Mouse (Mus musculus) intestine, postnatal 0 days (tissue): ENCODE measurements around the gene Ran. TPM values are rescaled to one million over a fixed set of nuclear protein-coding genes. Genes with fewer than 3 reads are reported as not detected.
A peak's percentile ranks its signal among the peaks of the same experiment; 100 is the strongest.
"Not testable (repeated sequence)": the region's sequence is repeated elsewhere in the genome, so short reads cannot be mapped to it uniquely, and the experiment has no call there.

Source experiments
- ATAC-seq: fragments of 200-750 bp; cut with Nextera tagmentation; 2 replicates; pipeline ENCODE4 v1.8.0; 2017; ENCODE audit warnings: mild to moderate bottlenecking, moderate TSS enrichment, moderate library complexity
- H3K27ac ChIP-seq: fragments of 300-500 bp; sonication (generic); 2 replicates; pipeline ENCODE4 v1.5.1; 2014; ENCODE audit warnings: mild to moderate bottlenecking, low read depth, low read length, moderate library complexity
- H3K27me3 ChIP-seq: fragments of 300-500 bp; sonication (generic); replicated peaks from 2 replicates; pipeline ENCODE4 v1.6.1; 2014; ENCODE audit warnings: low read length, mixed read lengths; ENCODE audit not compliant: control insufficient read depth, insufficient read depth
- H3K36me3 ChIP-seq: fragments of 300-500 bp; sonication (generic); 2 replicates; pipeline ENCODE4 v1.6.1; 2014; ENCODE audit warnings: mild to moderate bottlenecking, moderate library complexity; ENCODE audit not compliant: control insufficient read depth, insufficient read depth
- H3K4me1 ChIP-seq: fragments of 300-500 bp; sonication (generic); replicated peaks from 2 replicates; pipeline ENCODE4 v1.6.1; 2014; ENCODE audit warnings: antibody characterized with exemption, low read length, mixed read lengths; ENCODE audit not compliant: control insufficient read depth, insufficient read depth
- H3K4me2 ChIP-seq: fragments of 300-500 bp; sonication (generic); replicated peaks from 2 replicates; pipeline ENCODE4 v1.6.1; 2014; ENCODE audit warnings: low read depth, mild to moderate bottlenecking, moderate library complexity
- H3K4me3 ChIP-seq: fragments of 300-500 bp; sonication (generic); 2 replicates; pipeline ENCODE4 v1.5.1; 2014; ENCODE audit warnings: low read depth, low read length
- H3K9ac ChIP-seq: fragments of 300-500 bp; sonication (generic); 2 replicates; pipeline ENCODE4 v1.6.1; 2014; ENCODE audit warnings: mild to moderate bottlenecking, low read depth, low read length
- H3K9me3 ChIP-seq: fragments of 300-500 bp; sonication (generic); 2 replicates; pipeline ENCODE4 v1.6.1; 2016; ENCODE audit warnings: mixed run types; ENCODE audit not compliant: control insufficient read depth
- CTCF ChIP-seq: sonication (generic); IDR thresholded peaks from 2 replicates; pipeline ENCODE4 v1.5.1; 2016; ENCODE audit warnings: low read depth, mild to moderate bottlenecking, control low read depth, antibody characterized with exemption, moderate library complexity
- WGBS: fragments of 180-500 bp; shearing (Covaris S2); extraction: QIAGEN DNeasy Blood & Tissue Kit; methylation state at CpG from one replicate; pipeline ENCODE4 v1.1.7; 2014; 5-methylcytosine and 5-hydroxymethylcytosine counted together
- polyA plus RNA-seq: library from polyadenylated mRNA; unstranded; fragments of >200 nt; fragmentation: Nextera tagmentation; extraction: Ambion mirVana; gene quantifications from 2 replicates; pipeline ENCODE4 v1.2.1, GENCODE M21; 2015

The Ran gene
- polyA plus RNA-seq, result 191 and 196 TPM in 2 replicates

GRCm38 (mm10) chr5:129019497-129020299 lies at the start of gene Ran:
Gene Ran, plus strand, starts transcription at chr5:129020069.
- peak; percentile 98 for ATAC-seq
- under 1% methylated on average over 79 of the region's 102 CpGs for WGBS
- no peak for TF ChIP-seq CTCF
- Histone ChIP-seq H3K4me2 (peak within 1 kb of the TSS; percentile 87), H3K36me3 (peaks cover 5% of the 10 kb centered on the region; the same call in 1 of the 2 replicates), H3K9me3 (no peaks in the 10 kb centered on the region), H3K4me3 (peak within 1 kb of the TSS; percentile 78), H3K9ac (peak within 1 kb of the TSS; percentile 74), H3K27me3 (no peaks in the 10 kb centered on the region), H3K27ac (peak within 1 kb of the TSS; percentile 93), H3K4me1 (peaks cover 2% of the 10 kb centered on the region; the same call in 1 of the 2 replicates)

DNA sequence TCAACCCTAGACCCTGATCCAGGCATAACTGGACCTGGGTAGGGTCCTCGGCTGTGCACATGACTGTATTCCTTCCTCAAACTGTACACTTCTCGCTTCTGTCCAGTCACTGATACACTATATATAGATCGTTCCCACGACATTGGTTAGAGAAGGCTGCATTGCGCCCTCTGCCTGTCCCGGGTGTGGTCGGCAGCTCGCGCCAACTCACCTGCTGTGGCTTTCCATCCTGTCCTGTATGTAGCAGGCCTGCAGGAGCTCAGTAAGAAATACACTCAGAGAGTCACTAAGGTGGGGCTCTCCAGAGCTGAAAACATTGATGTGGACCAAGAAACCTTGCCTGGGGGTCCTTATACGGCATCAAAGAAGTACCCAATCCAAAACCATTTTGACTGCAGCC lies 49.0 kb upstream of the Ran start:
- no peak for TF ChIP-seq CTCF
- no peak overlapping the region for H3K27ac ChIP-seq
- no peaks in the 10 kb centered on the region for H3K9me3 ChIP-seq
- no peak for ATAC-seq
- H3K27me3 ChIP-seq, result no peaks in the 10 kb centered on the region
- no peaks in the 10 kb centered on the region for H3K36me3 ChIP-seq
- H3K4me1 ChIP-seq, result no peaks in the 10 kb centered on the region
- no peak overlapping the region for H3K4me3 ChIP-seq
- no peak overlapping the region for H3K9ac ChIP-seq
- 69% methylated on average over 10 of the region's 10 CpGs for WGBS
- no peak overlapping the region for H3K4me2 ChIP-seq

GRCm38 (mm10) chr5:128971298-128971697 lies 48.6 kb upstream of the Ran start:
- Histone ChIP-seq H3K4me1 (no peaks in the 10 kb centered on the region), H3K9ac (no peak overlapping the region), H3K36me3 (no peaks in the 10 kb centered on the region), H3K4me2 (0 out of 2 replicates have a peak overlapping the region, but pooled peaks have one; percentile 7), H3K4me3 (no peak overlapping the region), H3K27me3 (no peaks in the 10 kb centered on the region), H3K9me3 (no peaks in the 10 kb centered on the region), H3K27ac (no peak overlapping the region)
- peak; percentile 84 for TF ChIP-seq CTCF
- ATAC-seq, result no peak
- WGBS, result 17% methylated on average over 14 of the region's 14 CpGs

DNA sequence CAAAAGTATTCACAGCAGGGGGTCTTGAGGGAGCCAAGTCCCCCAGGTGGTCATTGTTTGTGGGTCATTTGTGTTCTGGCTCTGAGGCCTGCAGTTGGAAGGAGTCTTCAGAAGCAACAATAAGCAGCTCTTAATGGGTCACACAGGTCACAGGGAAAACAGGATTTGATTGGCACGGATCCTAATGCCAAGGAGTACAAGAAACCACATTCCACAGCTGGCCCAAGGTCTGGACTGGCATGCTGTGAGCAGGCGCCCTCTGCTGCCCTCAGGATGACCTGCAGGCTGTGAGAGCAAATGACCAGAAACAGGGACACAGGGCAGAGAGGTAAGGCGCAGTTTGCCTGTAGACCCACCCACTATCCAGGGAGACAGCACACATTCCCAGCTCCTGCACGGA lies 43.6 kb upstream of the Ran start:
- WGBS, result 27% methylated on average over 4 of the region's 4 CpGs

GRCm38 (mm10) chr5:128977466-128977865 lies 42.4 kb upstream of the Ran start:
- H3K4me3 ChIP-seq, H3K4me2 ChIP-seq, H3K27ac ChIP-seq, ATAC-seq, H3K36me3 ChIP-seq, H3K9ac ChIP-seq, H3K9me3 ChIP-seq, H3K4me1 ChIP-seq, H3K27me3 ChIP-seq: not testable (repeated sequence)
- 61% methylated on average over 1 of the region's 1 CpGs for WGBS

More for the DNA sequence above, 43.6 kb upstream of the Ran start:
- Histone ChIP-seq H3K27ac (no peak overlapping the region), H3K4me1 (no peaks in the 10 kb centered on the region), H3K27me3 (no peaks in the 10 kb centered on the region), H3K36me3 (no peaks in the 10 kb centered on the region), H3K4me3 (no peak overlapping the region), H3K9ac (no peak overlapping the region), H3K4me2 (no peak overlapping the region), H3K9me3 (no peaks in the 10 kb centered on the region)
- no peak for ATAC-seq
- peak; percentile 66 for TF ChIP-seq CTCF

GRCm38 (mm10) chr5:128978957-128979356 lies 40.9 kb upstream of the Ran start:
- Histone ChIP-seq H3K27ac (no peak overlapping the region), H3K9me3 (no peaks in the 10 kb centered on the region), H3K9ac (no peak overlapping the region), H3K4me2 (no peak overlapping the region), H3K36me3 (no peaks in the 10 kb centered on the region), H3K27me3 (no peaks in the 10 kb centered on the region), H3K4me3 (no peak overlapping the region), H3K4me1 (no peaks in the 10 kb centered on the region)
- TF ChIP-seq CTCF, result no peak
- ATAC-seq, result no peak
- WGBS, result 95% methylated on average over 7 of the region's 7 CpGs
